Mouse (Mus musculus) lung, embryonic 16.5 days (tissue): ENCODE data around the gene Nat8f6. TPM values are rescaled to one million over a fixed set of nuclear protein-coding genes. Genes with fewer than 3 reads are reported as not detected.
"Not testable (repeated sequence)": the region's sequence is repeated elsewhere in the genome, so short reads cannot be mapped to it uniquely, and the experiment has no call there.

Experiments used
- ATAC-seq: fragments of 200-750 bp; cut with Nextera tagmentation; 2 replicates; pipeline ENCODE4 v1.8.0; 2017; ENCODE audit warnings: low read depth, mild to moderate bottlenecking, moderate library complexity
- H3K27ac ChIP-seq: fragments of 300-500 bp; sonication (generic); 2 replicates; pipeline ENCODE4 v1.5.1; 2014; ENCODE audit warnings: mild to moderate bottlenecking, control low read depth, low read length
- H3K27me3 ChIP-seq: fragments of 300-500 bp; sonication (generic); 2 replicates; pipeline ENCODE4 v1.6.1; 2014; ENCODE audit warnings: low read depth, low read length, mixed read lengths; ENCODE audit not compliant: control insufficient read depth, insufficient read depth
- H3K36me3 ChIP-seq: fragments of 300-500 bp; sonication (generic); 2 replicates; pipeline ENCODE4 v1.6.1; 2014; ENCODE audit warnings: low read length; ENCODE audit not compliant: control insufficient read depth, insufficient read depth
- H3K4me1 ChIP-seq: fragments of 300-500 bp; sonication (generic); replicated peaks from 2 replicates; pipeline ENCODE4 v1.6.1; 2014; ENCODE audit warnings: low read length, mixed read lengths; ENCODE audit not compliant: control insufficient read depth, insufficient read depth
- H3K4me2 ChIP-seq: fragments of 300-500 bp; sonication (generic); 2 replicates; pipeline ENCODE4 v1.6.1; 2014; ENCODE audit warnings: low read depth, low read length, control low read depth
- H3K4me3 ChIP-seq: fragments of 300-500 bp; sonication (generic); 2 replicates; pipeline ENCODE4 v1.5.1; 2014; ENCODE audit warnings: mild to moderate bottlenecking, low read length, control low read depth
- H3K9ac ChIP-seq: fragments of 300-500 bp; sonication (generic); 2 replicates; pipeline ENCODE4 v1.6.1; 2014; ENCODE audit warnings: low read length, control low read depth
- H3K9me3 ChIP-seq: fragments of 300-500 bp; sonication (generic); 2 replicates; pipeline ENCODE4 v1.6.1; 2016; ENCODE audit warnings: low read length; ENCODE audit not compliant: control insufficient read depth
- WGBS: fragments of 180-500 bp; shearing (Covaris S2); extraction: QIAGEN DNeasy Blood & Tissue Kit; methylation state at CpG from one replicate; pipeline ENCODE4 v1.1.7; 2014; 5-methylcytosine and 5-hydroxymethylcytosine counted together
- polyA plus RNA-seq: library from polyadenylated mRNA; unstranded; fragments of >200 nt; fragmentation: Nextera tagmentation; extraction: Ambion mirVana; gene quantifications from 2 replicates; pipeline ENCODE4 v1.2.1, GENCODE M21; 2015

The Nat8f6 gene
- polyA plus RNA-seq, 1 experiment from 2014 or later = not detected

DNA sequence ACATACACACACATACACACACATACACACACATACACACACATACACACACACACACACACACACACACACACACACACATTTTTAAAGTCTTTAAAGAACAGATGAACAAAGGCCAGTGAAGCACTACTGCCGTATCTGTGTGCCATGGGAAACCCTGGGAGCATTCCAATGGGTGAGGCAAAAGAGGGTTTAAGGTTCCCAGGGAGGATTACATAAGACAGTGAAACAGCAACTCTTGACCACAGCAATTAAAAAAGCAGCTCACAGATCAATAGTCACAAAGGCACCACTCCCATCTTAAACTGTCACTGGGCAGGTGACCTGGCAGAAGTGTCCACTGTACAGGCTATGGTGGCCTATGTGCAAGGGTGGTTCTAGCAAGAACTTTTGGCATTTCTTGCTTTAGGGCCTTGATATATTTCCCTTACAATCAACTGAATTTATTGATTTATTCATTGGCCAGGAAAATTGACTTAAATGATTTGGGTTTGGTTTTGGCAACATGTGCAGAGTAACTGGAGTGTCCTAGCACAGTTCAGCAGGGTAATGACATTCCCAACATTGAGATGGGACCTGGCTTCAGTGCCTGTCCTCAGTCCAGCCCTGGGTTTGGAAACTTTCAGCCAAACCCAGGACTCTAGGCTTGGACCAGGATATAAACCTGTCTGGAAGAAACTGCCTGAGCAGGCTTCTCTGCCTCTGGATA, 2.8 kb upstream of the Nat8f6 start:
- H3K27ac ChIP-seq = no peak overlapping the region
- no peaks in the 10 kb centered on the region for H3K36me3 ChIP-seq
- H3K4me2 ChIP-seq = no peak overlapping the region
- 84% methylated on average over 1 of the region's 1 CpGs for whole genome bisulfite sequencing
- H3K9ac ChIP-seq = no peak overlapping the region
- ATAC-seq = no peak
- no peaks in the 10 kb centered on the region for H3K27me3 ChIP-seq
- H3K9me3 ChIP-seq = no peaks in the 10 kb centered on the region
- no peaks in the 10 kb centered on the region for H3K4me1 ChIP-seq
- H3K4me3 ChIP-seq = no peak overlapping the region

DNA sequence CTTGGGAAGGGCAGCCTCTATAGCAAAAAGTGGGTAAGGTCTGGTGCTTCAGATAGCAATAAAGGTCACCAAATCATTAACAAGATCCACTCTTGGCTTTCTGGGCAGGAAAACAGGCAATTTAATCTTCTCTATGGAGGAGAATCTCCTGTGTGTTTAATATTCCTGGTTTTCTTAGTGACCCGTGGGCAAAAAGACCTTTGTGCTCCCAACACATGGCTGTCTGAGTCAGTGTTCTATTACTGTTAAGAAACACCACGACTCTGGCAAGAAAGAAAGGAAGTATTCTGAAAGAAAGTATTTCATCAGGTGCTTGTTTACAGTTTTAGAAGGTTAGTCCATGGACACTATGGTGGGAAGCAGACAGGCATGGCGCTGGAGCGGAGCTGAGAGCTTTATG, 1.5 kb upstream of the Nat8f6 start:
- Histone ChIP-seq H3K4me1 (no peaks in the 10 kb centered on the region), H3K4me3 (no peak overlapping the region), H3K9me3 (no peaks in the 10 kb centered on the region), H3K27ac (no peak overlapping the region), H3K4me2 (no peak overlapping the region), H3K9ac (no peak overlapping the region), H3K27me3 (no peaks in the 10 kb centered on the region), H3K36me3 (no peaks in the 10 kb centered on the region)
- WGBS = 74% methylated on average over 4 of the region's 4 CpGs
- no peak for ATAC-seq

DNA sequence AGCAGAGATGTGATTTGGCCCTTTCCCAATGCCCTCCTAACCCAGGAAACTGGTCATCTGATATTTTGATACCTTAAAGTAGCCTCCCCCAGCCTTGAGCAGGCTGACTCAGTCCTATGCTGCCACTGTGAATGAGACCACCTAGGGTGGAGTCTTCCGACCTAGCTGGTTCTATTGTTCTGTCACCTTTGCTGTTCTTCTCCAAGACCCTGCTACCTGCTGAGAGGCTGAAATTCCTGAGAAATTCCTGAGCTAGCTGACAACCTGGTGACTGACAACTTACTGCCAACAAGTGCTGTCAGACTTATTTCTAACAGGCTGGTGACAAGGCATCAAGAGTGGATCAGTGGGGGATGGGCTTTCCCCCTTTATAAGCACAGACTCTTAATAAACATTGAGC, 2.4 kb downstream of the Nat8f6 start:
- Histone ChIP-seq H3K4me1 (no peaks in the 10 kb centered on the region), H3K27me3 (no peaks in the 10 kb centered on the region), H3K36me3 (no peaks in the 10 kb centered on the region), H3K9me3 (no peaks in the 10 kb centered on the region), H3K9ac (no peak overlapping the region), H3K4me2 (no peak overlapping the region), H3K4me3 (no peak overlapping the region), H3K27ac (no peak overlapping the region)
- WGBS = 28% methylated on average over 1 of the region's 1 CpGs
- no peak for ATAC-seq

- Histone ChIP-seq H3K27ac (no peak overlapping the region), H3K4me3 (no peak overlapping the region), H3K9me3 (no peaks in the 10 kb centered on the region), H3K36me3 (no peaks in the 10 kb centered on the region), H3K4me2 (no peak overlapping the region), H3K9ac (no peak overlapping the region), H3K4me1 (no peaks in the 10 kb centered on the region), H3K27me3 (no peaks in the 10 kb centered on the region)
- 79% methylated on average over 2 of the region's 2 CpGs for WGBS
- ATAC-seq = no peak
These were observed 7.4 kb downstream of the Nat8f6 start for GRCm38 (mm10) chr6:85813339-85813738.

DNA sequence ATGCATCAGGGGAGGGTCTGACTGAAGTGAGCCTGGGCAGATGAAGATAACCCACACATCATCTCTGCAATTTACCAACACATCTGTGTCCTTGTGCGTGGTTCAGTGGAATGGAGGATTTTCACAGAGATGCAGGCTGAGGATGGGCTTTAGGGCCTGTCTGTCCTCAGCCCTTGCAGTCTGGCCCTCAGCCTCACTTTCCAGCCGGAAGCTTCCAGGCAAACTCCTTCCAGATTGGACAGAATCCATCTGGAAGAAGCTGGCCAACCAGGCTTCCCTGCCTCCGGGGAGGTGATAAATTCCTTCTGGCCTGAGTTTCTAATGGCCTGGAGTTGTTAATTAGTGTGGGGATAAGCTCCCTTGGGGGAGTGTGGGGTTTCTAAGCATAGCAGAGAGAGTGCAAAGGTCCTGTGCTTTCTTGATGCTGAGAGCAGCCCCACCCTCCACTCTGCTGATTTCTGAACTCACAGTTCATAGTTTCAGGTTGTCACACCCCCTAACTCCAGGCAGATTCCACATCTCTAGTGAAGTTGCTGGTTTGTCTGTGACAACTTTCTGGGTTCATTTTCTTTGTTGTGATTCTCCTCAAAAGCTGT, 9.7 kb downstream of the Nat8f6 start:
- WGBS = 49% methylated on average over 2 of the region's 3 CpGs
- not testable (repeated sequence) for H3K4me1 ChIP-seq, H3K27ac ChIP-seq, H3K9ac ChIP-seq, H3K9me3 ChIP-seq, H3K4me3 ChIP-seq, H3K27me3 ChIP-seq, H3K4me2 ChIP-seq, H3K36me3 ChIP-seq, ATAC-seq

DNA sequence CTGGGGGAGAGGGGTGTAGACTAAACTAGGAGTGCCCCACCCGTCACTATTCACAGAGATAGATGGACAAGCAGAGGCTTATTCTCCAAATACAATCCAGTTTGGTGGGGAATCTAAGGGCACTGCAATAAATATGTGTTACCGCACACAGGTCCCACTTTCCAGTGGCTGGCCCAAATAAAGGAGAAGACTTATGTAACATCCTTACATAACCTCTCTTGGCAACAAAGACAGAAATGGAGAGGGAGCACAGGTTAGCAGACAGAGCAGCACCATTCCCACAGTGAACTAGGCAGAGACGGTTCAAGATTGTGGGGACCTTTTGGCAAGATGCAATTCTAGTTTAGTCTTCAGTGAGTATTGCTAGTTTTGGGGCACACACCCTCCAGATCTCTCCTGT, 10.2 kb downstream of the Nat8f6 start:
- H3K4me1 ChIP-seq, ATAC-seq, H3K9me3 ChIP-seq, H3K27ac ChIP-seq, H3K36me3 ChIP-seq, H3K9ac ChIP-seq, H3K4me2 ChIP-seq, H3K4me3 ChIP-seq, H3K27me3 ChIP-seq: not testable (repeated sequence)
- 91% methylated on average over 2 of the region's 3 CpGs for WGBS

- 66% methylated on average over 2 of the region's 3 CpGs for WGBS
- H3K9me3 ChIP-seq, H3K4me2 ChIP-seq, H3K9ac ChIP-seq, ATAC-seq, H3K27me3 ChIP-seq, H3K27ac ChIP-seq, H3K4me1 ChIP-seq, H3K36me3 ChIP-seq, H3K4me3 ChIP-seq: not testable (repeated sequence)
These were observed 11.0 kb downstream of the Nat8f6 start for GRCm38 (mm10) chr6:85809784-85810183.

DNA sequence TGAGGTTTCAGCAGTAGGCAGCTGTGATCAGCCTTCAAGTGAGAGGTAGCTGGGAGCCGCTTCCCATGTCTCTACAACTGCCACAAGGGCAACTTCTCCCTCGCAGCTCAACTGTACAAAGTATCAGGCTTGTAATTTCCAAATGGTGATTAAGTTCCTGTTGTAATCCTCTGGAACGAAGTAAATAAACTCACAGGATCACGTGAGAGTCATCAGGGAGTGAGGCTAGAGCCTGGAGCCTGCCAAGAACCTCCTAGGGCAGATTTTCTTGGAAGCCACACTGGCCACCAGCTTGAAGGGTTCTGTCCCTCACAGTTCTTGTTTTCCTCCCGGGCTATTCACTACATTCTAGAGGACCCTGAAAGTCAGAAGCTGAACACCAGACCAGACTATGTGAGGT, 17.6 kb downstream of the Nat8f6 start:
- H3K27me3 ChIP-seq, H3K27ac ChIP-seq, H3K9ac ChIP-seq, H3K9me3 ChIP-seq, H3K4me3 ChIP-seq, H3K4me2 ChIP-seq, ATAC-seq, H3K4me1 ChIP-seq, H3K36me3 ChIP-seq: not testable (repeated sequence)
- WGBS = 46% methylated on average over 5 of the region's 5 CpGs

DNA sequence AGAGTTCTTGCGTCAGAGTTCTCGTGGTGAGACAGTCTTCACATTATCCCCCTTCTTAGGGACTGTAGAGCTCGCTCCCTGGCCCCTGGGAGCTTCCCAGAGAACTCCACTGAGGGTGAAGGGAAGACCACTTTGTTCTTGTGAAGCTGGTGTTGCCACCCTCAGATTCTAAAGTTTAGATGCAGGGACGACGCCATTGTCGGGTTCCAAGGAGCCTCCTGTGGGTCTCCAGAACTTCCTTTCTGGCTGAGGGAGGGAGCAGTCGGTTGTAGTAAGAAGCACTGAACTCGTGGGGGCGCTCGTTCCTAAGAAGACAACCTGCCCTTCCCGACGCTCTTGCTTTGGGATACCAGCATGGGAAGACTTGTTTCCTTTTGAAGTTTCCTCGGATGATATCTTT, 55.2 kb downstream of the Nat8f6 start, which contains the start of gene Nat8f3:
Gene Nat8f3 (minus strand): TSS at position 223 of the 400 bp plus-strand sequence.
- H3K9ac ChIP-seq, H3K36me3 ChIP-seq, H3K4me1 ChIP-seq, H3K27ac ChIP-seq, H3K27me3 ChIP-seq, H3K4me3 ChIP-seq, ATAC-seq, H3K4me2 ChIP-seq, H3K9me3 ChIP-seq: not testable (repeated sequence)
- 59% methylated on average over 13 of the region's 13 CpGs for WGBS
